Mouse (Mus musculus): ENCODE measurements around the gene Lmtk2. TPM values are rescaled to one million over a fixed set of nuclear protein-coding genes. Genes with fewer than 3 reads are reported as not detected.

Lmtk2 gene
- total and polyA plus RNA-seq, 2 experiments from 2014 or later, result 7.4 to 63.9 TPM

GRCm38 (mm10) chr5:144207478-144207877 lies 107.2 kb downstream of the Lmtk2 start:
- no peaks in the 10 kb centered on the region for H3K9me3 ChIP-seq (ENCODE audit: low read length)
- no peak overlapping the region for H3K9ac ChIP-seq
- H3K4me3 ChIP-seq (ENCODE audit: low read depth, low read length), result no peak overlapping the region
- H3K27me3 ChIP-seq (ENCODE audit: insufficient read depth, low read length), result no peaks in the 10 kb centered on the region
- TF ChIP-seq CTCF (IDR thresholded peaks at IDR 0.05; ENCODE audit: low read depth), result peak; percentile 92
- ATAC-seq (peak; percentile 36; the same call in 1 of the 2 replicates), DNase-seq (peak; percentile 66)
- no peaks in the 10 kb centered on the region for H3K4me1 ChIP-seq (ENCODE audit: insufficient read depth)
- WGBS, result 43% methylated on average over 11 of the region's 11 CpGs
- H3K36me3 ChIP-seq (ENCODE audit: insufficient read depth), result peaks cover 87% of the 10 kb centered on the region
- H3K27ac ChIP-seq (ENCODE audit: low read depth, low read length), result no peak overlapping the region
- H3K4me2 ChIP-seq (ENCODE audit: low read depth), result no peak overlapping the region

GRCm38 (mm10) chr5:144214453-144214852 lies 114.2 kb downstream of the Lmtk2 start:
- Histone ChIP-seq H3K4me2 (ENCODE audit: low read depth) (no peak overlapping the region), H3K9ac (no peak overlapping the region), H3K4me3 (ENCODE audit: low read depth, low read length) (no peak overlapping the region), H3K27me3 (ENCODE audit: insufficient read depth, low read length) (no peaks in the 10 kb centered on the region), H3K36me3 (ENCODE audit: insufficient read depth) (peaks cover 68% of the 10 kb centered on the region), H3K4me1 (ENCODE audit: insufficient read depth) (no peaks in the 10 kb centered on the region), H3K9me3 (ENCODE audit: low read length) (no peaks in the 10 kb centered on the region), H3K27ac (ENCODE audit: low read depth, low read length) (no peak overlapping the region)
- peak; percentile 82 for TF ChIP-seq CTCF (IDR thresholded peaks at IDR 0.05; ENCODE audit: low read depth)
- DNase-seq, result peak; percentile 54
- ATAC-seq, result peak; percentile 48; the same call in 1 of the 2 replicates
- 31% methylated on average over 7 of the region's 7 CpGs for WGBS

- H3K4me2 ChIP-seq (ENCODE audit: low read depth), result no peak overlapping the region
- no peaks in the 10 kb centered on the region for H3K4me1 ChIP-seq (ENCODE audit: insufficient read depth)
- peaks cover 53% of the 10 kb centered on the region for H3K36me3 ChIP-seq (ENCODE audit: insufficient read depth)
- no peak for TF ChIP-seq CTCF (IDR thresholded peaks at IDR 0.05; ENCODE audit: low read depth)
- no peak overlapping the region for H3K9ac ChIP-seq
- H3K27ac ChIP-seq (ENCODE audit: low read depth, low read length), result no peak overlapping the region
- ATAC-seq (no peak), DNase-seq (no peak)
- H3K9me3 ChIP-seq (ENCODE audit: low read length), result no peaks in the 10 kb centered on the region
- H3K4me3 ChIP-seq (ENCODE audit: low read depth, low read length), result no peak overlapping the region
- WGBS, result 90% methylated on average over 2 of the region's 2 CpGs
- H3K27me3 ChIP-seq (ENCODE audit: insufficient read depth, low read length), result no peaks in the 10 kb centered on the region
Observed at GRCm38 (mm10) chr5:144215992-144216391, 115.8 kb downstream of the Lmtk2 start.

- peaks cover 36% of the 10 kb centered on the region for H3K36me3 ChIP-seq (ENCODE audit: insufficient read depth)
- H3K9ac ChIP-seq, result no peak overlapping the region
- H3K9me3 ChIP-seq (ENCODE audit: low read length), result no peaks in the 10 kb centered on the region
- WGBS, result 92% methylated on average over 7 of the region's 7 CpGs
- no peaks in the 10 kb centered on the region for H3K4me1 ChIP-seq (ENCODE audit: insufficient read depth)
- H3K27ac ChIP-seq (ENCODE audit: low read depth, low read length), result no peak overlapping the region
- no peak overlapping the region for H3K4me3 ChIP-seq (ENCODE audit: low read depth, low read length)
- TF ChIP-seq CTCF (IDR thresholded peaks at IDR 0.05; ENCODE audit: low read depth), result no peak
- ATAC-seq, result no peak
- no peak overlapping the region for H3K4me2 ChIP-seq (ENCODE audit: low read depth)
- no peak for DNase-seq
- H3K27me3 ChIP-seq (ENCODE audit: insufficient read depth, low read length), result no peaks in the 10 kb centered on the region
Observed at GRCm38 (mm10) chr5:144218061-144218460, 117.8 kb downstream of the Lmtk2 start.

- H3K4me2 ChIP-seq (ENCODE audit: low read depth), result no peak overlapping the region
- 75% methylated on average over 12 of the region's 12 CpGs for WGBS
- H3K27me3 ChIP-seq (ENCODE audit: insufficient read depth, low read length), result no peaks in the 10 kb centered on the region
Observed at GRCm38 (mm10) chr5:144219306-144219705, 119.1 kb downstream of the Lmtk2 start.

GRCm38 (mm10) chr5:144219936-144220335 lies 119.7 kb downstream of the Lmtk2 start:
- Histone ChIP-seq H3K9ac (no peak overlapping the region), H3K4me2 (ENCODE audit: low read depth) (no peak overlapping the region), H3K4me1 (ENCODE audit: insufficient read depth) (peaks cover 3% of the 10 kb centered on the region; the same call in 1 of the 2 replicates), H3K27me3 (ENCODE audit: insufficient read depth, low read length) (no peaks in the 10 kb centered on the region), H3K9me3 (ENCODE audit: low read length) (no peaks in the 10 kb centered on the region), H3K4me3 (ENCODE audit: low read depth, low read length) (no peak overlapping the region), H3K27ac (ENCODE audit: low read depth, low read length) (no peak overlapping the region), H3K36me3 (ENCODE audit: insufficient read depth) (peaks cover 20% of the 10 kb centered on the region)
- ATAC-seq (no peak), DNase-seq (no peak)
- 84% methylated on average over 5 of the region's 5 CpGs for whole genome bisulfite sequencing
- no peak for TF ChIP-seq CTCF (IDR thresholded peaks at IDR 0.05; ENCODE audit: low read depth)

More at GRCm38 (mm10) chr5:144219306-144219705, 119.1 kb downstream of the Lmtk2 start:
- Histone ChIP-seq H3K9ac (no peak overlapping the region), H3K36me3 (ENCODE audit: insufficient read depth) (peaks cover 25% of the 10 kb centered on the region), H3K4me1 (ENCODE audit: insufficient read depth) (0 out of 2 replicates have a peak, but pooled peaks cover under 1% of the 10 kb centered on the region), H3K27ac (ENCODE audit: low read depth, low read length) (no peak overlapping the region), H3K4me3 (ENCODE audit: low read depth, low read length) (no peak overlapping the region), H3K9me3 (ENCODE audit: low read length) (no peaks in the 10 kb centered on the region)
- DNase-seq (no peak), ATAC-seq (no peak)
- no peak for TF ChIP-seq CTCF (IDR thresholded peaks at IDR 0.05; ENCODE audit: low read depth)

GRCm38 (mm10) chr5:144221305-144221704 lies 121.1 kb downstream of the Lmtk2 start:
- Histone ChIP-seq H3K36me3 (ENCODE audit: insufficient read depth) (peaks cover 13% of the 10 kb centered on the region; the same call in 1 of the 2 replicates), H3K27ac (ENCODE audit: low read depth, low read length) (no peak overlapping the region), H3K9ac (no peak overlapping the region), H3K4me1 (ENCODE audit: insufficient read depth) (peaks cover 3% of the 10 kb centered on the region; the same call in 1 of the 2 replicates), H3K27me3 (ENCODE audit: insufficient read depth, low read length) (no peaks in the 10 kb centered on the region), H3K4me2 (ENCODE audit: low read depth) (no peak overlapping the region), H3K9me3 (ENCODE audit: low read length) (no peaks in the 10 kb centered on the region), H3K4me3 (ENCODE audit: low read depth, low read length) (no peak overlapping the region)
- no peak for ATAC-seq
- no peak for DNase-seq
- 72% methylated on average over 4 of the region's 4 CpGs for WGBS
- no peak for TF ChIP-seq CTCF (IDR thresholded peaks at IDR 0.05; ENCODE audit: low read depth)
